Mouse (Mus musculus) naive thymus-derived CD4-positive, alpha-beta T cell, adult 2 months (primary cell): ENCODE measurements around the gene Naa38.

Source experiments
- DNase-seq: peaks from one replicate; pipeline ENCODE4 v3.0.0-alpha.2; 2011; ENCODE audit warnings: low read depth

The Naa38 gene

DNA sequence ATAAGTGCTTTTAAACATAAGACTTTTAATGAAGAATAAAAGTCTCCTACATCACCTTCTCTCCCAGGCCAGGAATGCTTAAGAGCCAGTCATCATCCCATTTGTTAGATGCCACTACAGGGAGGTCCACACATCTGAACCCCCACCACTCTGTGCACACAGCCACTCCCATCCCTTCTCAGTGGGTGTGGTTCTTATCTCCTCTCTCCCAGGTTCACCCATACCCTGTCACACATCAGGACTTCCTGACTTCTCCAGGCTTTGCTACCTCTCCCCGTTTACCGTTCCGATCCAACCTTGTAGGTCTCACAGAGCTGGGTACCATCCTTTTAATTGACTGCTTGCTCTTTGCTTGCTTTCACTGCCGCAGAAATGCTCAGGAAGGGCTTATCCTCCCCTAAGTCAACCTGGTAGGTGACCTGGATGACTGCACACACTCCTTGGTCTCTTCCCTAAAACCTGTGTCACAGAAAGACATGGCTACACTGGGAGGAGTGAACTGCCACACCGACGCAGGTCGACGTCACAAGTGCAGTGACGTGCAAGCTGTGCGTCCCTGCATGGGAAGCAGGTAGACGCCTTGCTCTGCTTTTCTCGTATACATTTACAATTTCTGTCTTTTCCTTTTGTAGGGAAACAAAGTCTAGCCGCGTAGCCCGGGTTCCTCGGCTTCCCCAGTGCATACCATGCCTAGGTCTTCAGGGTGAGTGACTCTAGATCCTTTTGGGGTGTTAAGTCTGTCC, 21.9 kb upstream of the Naa38 start:
- DNase-seq, result no peak

DNA sequence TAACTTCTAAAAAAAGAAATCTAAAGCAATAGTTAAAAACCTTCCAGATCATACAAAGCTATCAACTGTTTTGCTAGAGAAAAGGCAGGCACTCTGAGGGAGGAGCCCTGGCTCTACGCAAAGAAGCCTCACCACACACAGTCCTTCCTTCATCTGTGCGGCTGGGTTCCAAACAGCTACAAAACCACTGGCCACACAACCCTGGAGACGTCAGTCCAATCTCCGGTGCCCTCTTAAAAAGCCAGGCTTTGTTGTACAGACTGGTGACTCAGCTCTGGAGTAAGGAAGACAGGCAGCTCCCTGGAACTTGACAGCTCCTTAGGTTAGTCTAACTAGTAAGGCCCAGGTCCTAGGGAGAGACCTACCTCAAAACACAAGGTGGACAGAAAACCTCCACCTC, 19.6 kb upstream of the Naa38 start:
- no peak for DNase-seq

- DNase-seq, result no peak
These were observed 17.5 kb upstream of the Naa38 start for GRCm38 (mm10) chr11:69377766-69378165.

GRCm38 (mm10) chr11:69379600-69379999, 15.7 kb upstream of the Naa38 start:
- DNase-seq, result no peak

DNA sequence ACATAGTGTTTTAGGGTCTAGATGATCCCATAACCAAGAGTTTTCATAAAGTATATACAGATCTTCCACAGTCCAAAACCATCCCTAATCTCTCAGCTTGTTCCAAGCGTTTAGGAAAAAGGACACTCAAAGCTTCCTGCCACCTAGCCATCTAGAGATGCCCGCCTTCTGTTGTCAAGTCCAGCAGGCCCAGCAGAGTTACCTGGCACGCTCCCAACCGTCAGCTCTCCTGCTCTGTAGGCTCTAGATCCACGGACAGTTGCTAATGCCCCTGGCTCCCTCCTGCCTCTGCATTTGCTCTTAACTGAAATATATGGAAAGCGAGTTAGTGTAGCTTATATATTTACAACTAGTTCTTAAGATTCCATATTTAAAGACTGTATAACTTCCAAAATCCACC, 13.9 kb upstream of the Naa38 start:
- no peak for DNase-seq

DNA sequence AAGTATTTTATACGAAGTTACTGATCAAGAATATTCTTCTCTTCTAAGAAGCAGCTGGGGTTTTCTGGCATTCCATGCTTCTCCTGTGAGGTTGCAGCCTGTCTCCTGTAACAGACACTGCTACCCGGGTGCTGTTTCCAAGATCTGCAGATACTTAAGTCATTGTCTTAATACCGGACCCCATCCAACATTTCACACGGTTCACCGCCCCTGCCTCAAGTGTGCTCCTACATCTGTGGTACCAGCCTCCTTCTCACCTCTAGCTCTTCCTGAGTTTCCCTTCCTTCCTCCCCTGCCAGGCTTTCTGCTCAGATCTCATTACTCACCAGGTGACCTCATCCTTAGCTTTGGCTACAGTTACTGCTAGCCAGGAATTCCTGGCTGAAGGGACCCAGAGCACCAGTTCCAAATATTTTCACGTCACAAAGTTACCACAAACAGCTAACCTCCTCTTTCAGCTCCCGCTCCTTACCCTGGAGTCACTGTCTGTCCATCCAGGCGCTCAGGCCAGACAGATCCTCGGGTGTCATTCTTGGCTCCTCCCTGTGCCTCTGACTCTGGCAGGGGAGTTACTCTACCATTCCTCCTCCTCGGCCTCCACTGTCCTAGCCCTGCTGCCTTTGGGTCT, 12.7 kb upstream of the Naa38 start:
- no peak for DNase-seq

DNA sequence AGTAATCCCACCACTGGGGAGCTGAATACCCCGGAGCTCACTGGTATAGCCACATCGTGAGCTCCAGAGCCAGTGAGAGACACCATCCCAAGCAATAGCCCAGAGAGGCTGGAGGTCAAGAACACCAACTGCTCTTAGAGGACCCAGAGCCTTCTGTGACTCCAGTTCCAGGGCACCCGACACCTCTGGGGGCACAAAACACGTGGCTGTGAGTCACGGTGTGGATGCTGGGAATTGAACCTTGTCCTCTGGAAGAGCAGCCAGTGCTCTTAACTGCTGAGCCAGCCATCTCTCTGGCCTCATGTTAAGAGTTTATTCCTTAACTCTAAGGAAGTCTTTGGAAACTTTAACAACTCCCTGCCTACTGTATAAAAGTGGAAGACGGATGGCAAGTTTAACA, 10.3 kb upstream of the Naa38 start:
- DNase-seq, result no peak

DNA sequence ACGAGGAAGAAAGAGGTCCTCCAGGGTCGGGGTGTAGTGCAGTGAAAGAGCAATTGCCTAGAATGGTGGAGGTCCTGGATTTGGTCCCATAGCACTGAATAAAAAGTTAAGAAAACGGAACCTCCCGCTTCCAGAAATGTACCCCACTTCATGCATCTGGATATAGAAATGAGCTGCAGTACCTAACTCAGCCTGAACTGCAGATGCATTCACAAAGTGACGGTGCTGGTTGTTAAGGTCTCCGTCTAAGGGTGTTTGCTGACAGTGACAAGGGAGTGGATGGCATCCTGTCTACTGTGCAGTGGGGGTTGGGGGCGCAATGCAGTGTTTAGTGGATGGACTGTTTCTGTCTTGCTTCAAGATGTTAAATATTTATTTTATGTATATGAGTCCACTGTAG, 8.5 kb upstream of the Naa38 start:
- no peak for DNase-seq

- no peak for DNase-seq
These were observed 6.6 kb upstream of the Naa38 start for GRCm38 (mm10) chr11:69388680-69389079.

DNA sequence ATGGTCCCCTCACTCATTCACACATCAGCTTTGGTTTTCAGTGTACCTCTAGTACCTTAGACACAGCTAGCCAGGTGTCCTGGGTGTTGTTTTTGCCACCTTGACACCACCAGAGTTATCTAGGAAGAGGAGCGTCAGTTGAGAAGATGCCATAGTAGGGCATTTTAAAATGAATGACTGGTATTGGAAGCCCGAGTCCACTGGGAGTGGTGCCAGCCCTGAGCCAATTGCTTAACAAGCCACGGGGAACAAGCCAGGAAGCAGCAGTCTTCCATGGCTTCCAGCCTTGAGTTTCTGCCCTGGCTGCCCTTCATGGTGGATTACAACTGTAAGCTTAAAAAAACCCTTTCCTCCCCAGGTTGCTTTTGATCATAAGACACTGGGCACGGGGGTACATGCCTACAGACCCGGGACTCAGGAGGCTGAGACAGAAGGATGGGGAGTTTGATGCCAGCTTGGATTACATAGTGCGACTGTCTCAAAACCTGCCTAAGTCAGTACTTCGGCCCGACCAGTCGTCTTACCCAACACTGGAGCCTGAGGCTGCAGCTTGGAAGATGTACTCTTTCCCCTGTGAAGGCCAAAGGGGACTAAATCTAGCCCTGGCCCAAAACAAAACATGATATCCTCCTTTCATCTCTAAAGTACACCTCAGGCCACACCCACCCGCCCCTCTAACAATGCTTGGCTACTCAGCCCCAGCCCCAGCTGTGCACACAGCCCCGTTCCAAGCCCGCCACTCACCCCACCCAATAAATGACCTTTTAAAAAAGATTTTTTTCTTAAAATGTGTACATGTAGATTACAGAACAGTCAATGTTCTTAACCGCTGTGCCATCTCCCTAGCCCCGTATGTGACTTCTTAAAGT, 5.5 kb upstream of the Naa38 start:
- peak; percentile 24 for DNase-seq

DNA sequence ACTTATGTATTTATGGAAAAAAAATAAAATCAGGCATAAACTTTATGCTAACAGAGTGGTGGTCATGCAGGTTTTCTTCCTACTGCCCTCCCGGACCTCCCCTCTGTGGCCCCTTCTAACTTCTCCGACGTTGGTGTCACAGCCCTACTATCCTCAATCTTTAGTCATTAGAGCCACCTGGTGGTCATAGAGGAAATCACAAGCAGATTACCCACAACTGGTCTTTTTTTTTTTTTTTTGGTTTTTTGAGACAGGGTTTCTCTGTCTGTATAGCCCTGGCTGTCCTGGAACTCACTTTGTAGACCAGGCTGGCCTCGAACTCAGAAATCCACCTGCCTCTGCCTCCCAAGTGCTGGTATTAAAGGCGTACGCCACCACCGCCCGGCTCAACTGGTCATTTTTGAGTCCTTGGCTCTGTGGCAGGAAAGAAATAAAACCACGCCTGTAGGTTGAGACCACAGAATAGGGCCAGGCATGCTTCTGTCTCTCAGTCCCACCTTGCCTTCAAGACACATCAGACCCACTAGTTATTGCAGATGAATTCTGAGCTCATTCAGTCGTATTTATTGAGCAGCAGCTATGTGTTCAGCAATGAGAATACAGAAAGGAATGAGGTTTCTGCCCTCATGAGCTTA, 4.8 kb upstream of the Naa38 start:
- DNase-seq, result peak; percentile 89

DNA sequence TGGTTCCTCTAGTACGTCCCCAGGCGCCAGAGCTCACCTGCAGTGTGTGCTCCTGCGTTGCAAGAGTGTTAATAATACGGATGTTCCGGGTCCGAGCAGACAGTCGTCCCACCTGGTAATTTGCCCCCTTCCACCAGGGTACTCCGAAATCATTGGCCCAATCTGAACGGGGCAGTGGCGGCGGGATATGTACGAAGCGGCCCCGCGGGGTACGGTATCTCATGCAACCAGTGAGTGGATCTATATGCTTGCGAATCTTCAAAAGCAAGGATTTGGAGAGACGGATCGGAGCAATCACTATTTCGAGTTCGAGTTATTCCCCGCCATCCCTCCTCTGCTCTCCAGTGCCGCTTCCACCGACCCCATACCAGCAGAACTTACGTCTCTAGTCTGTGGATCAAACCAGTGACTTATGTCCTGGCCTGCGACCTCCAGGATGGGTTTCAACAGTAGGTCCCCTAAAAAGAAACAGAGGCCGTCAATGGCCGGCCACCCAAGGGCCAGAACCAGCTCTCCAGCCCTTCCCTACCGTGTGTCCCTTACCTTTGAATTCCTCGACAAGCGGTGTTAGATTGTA, 608 bp upstream of the Naa38 start:
- DNase-seq, result peak; percentile 59

DNA sequence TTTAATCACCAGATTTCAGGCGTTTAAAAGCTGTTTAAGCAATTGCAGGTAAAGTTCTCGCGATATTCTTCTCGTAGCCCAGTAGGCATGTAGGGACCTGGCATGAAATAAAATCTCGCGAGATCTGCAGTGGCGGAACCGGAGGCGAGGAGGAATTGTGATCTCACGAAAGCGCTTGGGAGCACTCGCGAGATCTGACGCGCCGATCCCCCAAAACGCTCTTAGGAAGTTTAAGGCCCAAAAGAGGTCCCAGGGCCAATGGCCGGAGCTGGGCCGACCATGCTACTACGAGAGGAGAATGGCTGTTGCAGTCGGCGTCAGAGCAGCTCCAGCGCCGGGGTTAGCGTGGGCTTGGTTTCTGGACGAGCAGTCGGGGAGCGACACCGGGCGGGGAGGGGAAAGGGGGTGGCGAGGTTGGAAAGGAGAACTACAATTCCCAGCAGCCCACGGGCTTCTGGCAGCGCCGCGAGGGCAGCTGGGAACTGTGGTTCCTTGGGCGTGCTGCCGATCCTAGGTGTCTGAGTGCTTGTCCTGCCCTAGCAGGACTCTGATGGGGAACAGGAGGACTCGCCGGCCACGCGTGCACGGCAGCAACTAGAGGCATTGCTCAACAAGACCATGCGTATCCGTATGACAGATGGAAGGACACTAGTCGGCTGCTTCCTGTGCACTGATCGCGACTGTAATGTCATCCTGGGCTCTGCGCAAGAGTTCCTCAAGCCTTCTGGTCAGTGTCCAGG, 517 bp downstream of the Naa38 start:
- peak; percentile 99 for DNase-seq

GRCm38 (mm10) chr11:69396772-69397171, 1.5 kb downstream of the Naa38 start:
- peak; percentile 36 for DNase-seq

- no peak for DNase-seq
These were observed 2.3 kb downstream of the Naa38 start for GRCm38 (mm10) chr11:69397581-69398057.

- no peak for DNase-seq
These were observed 2.8 kb downstream of the Naa38 start, which contains the start of gene Tmem88 for GRCm38 (mm10) chr11:69398059-69398458. Gene Tmem88, minus strand, starts transcription at chr11:69398234.

GRCm38 (mm10) chr11:69398486-69399200, 3.4 kb downstream of the Naa38 start:
- no peak for DNase-seq

- no peak for DNase-seq
These were observed 4.2 kb downstream of the Naa38 start for GRCm38 (mm10) chr11:69399201-69400082.

- no peak for DNase-seq
These were observed 5.0 kb downstream of the Naa38 start for GRCm38 (mm10) chr11:69400083-69400850.
